Mouse (Mus musculus) C2C12 (cell line): ENCODE data around the gene Sh2d3c.

Experiments used
- CEBPB ChIP-seq: IDR thresholded peaks from one replicate; pipeline ENCODE4 v1.6.1; 2011; ENCODE audit warnings: low read depth, mild to moderate bottlenecking, control low read depth, moderate library complexity
- CTCF ChIP-seq: IDR thresholded peaks from one replicate; pipeline ENCODE4 v1.5.1; 2011; ENCODE audit not compliant: control insufficient read depth, insufficient read depth, insufficient read length
- FOSL1 ChIP-seq: IDR thresholded peaks from one replicate; pipeline ENCODE4 v1.8.0; 2011; ENCODE audit warnings: mild to moderate bottlenecking, low read length; ENCODE audit not compliant: poor library complexity, insufficient read depth, severe bottlenecking
- MAX ChIP-seq: IDR thresholded peaks from one replicate; pipeline ENCODE4 v1.6.1; 2011; ENCODE audit warnings: mild to moderate bottlenecking, control low read depth
- MYOG ChIP-seq: IDR thresholded peaks from one replicate; pipeline ENCODE4 v1.6.1; 2011; ENCODE audit not compliant: control insufficient read depth, insufficient read length; ENCODE audit errors: extremely low read depth
- USF1 ChIP-seq: IDR thresholded peaks from one replicate; pipeline ENCODE4 v1.6.1; 2011; ENCODE audit warnings: low read depth, mild to moderate bottlenecking, control low read depth, moderate library complexity

DNA sequence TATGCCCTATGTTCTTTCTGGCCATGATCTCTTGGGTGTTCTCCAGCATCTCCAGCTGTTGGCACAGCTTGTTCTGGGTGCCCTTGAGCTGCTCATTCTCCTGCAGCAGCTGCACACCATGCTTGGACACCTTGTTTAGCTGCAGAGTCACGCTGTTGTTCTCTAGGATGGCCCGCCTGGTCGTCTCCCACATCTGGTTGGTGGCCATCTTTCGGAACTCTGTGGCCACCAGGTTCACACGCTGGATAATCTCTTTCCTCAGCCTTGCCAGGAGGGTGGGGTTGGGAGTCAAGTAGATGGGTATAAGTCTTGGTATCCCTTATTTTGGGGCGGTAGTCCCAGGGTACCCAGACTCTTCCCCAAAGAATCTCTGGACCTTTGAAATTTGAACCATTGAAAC lies 58.9 kb downstream of the Sh2d3c start:
- TF ChIP-seq CTCF (no peak), USF1 (no peak), MYOG (no peak), FOSL1 (no peak), MAX (no peak), CEBPB (no peak)
